30 mouse cellular contexts compared by ENCODE assay signal in genomic region chr14:121122852-121123251, GRCm38 (mm10).
DNase-seq lines count a peak whose midpoint lies in the region; ATAC-seq and TF ChIP-seq lines count a peak whose summit lies in the region.
"Had no signal": no experiment of that assay in that cellular context is flagged by ENCODE, and none has a peak within 500 bp of the region (broad histone marks: within the 10 kb centered on the region; RNA-seq: fewer than 3 reads in every experiment).

No protein-coding gene starts in this region.

- no peak for ATAC-seq in hindbrain, embryonic 16.5 days
- ATAC-seq in hindbrain, embryonic 12.5 days (ENCODE audit: low FRiP score) = no peak
- peak; percentile 52; the same call in 1 of the 2 replicates for ATAC-seq in lung, embryonic 14.5 days (ENCODE audit: insufficient read depth)
- 0 out of 2 replicates have a peak, but pooled peaks have one; percentile 47 for ATAC-seq in intestine, embryonic 14.5 days (replicated peaks; ENCODE audit: low FRiP score, low TSS enrichment, low read depth)
- ATAC-seq in limb, embryonic 15.5 days (ENCODE audit: insufficient number of reproducible peaks, low FRiP score, low TSS enrichment, low read depth) = peak; percentile 31; the same call in 1 of the 2 replicates
- ATAC-seq: forebrain, embryonic 16.5 days; inflammation-experienced regulatory T-cells, adult 6 months; liver, embryonic 12.5 days; liver, postnatal 0 days had no signal

- H3K9ac ChIP-seq in hindbrain, embryonic 16.5 days (ENCODE audit: low read depth, low read length) = no peak overlapping the region
- no peak overlapping the region for H3K9ac ChIP-seq in hindbrain, embryonic 12.5 days
- no peak overlapping the region for H3K9ac ChIP-seq in lung, embryonic 14.5 days
- no peak overlapping the region for H3K9ac ChIP-seq in intestine, embryonic 14.5 days (ENCODE audit: low read length)
- no peak overlapping the region for H3K9ac ChIP-seq in limb, embryonic 15.5 days
- H3K9ac ChIP-seq: embryonic facial prominence, embryonic 12.5 days; liver, embryonic 12.5 days; liver, postnatal 0 days; midbrain, embryonic 12.5 days; neural tube, embryonic 15.5 days had no signal

- no peak for TF ChIP-seq CTCF in lung, embryonic 14.5 days (IDR thresholded peaks at IDR 0.05; ENCODE audit: low read depth)

- H3K36me3 ChIP-seq in hindbrain, embryonic 16.5 days (ENCODE audit: control insufficient read depth, insufficient read depth, low read length) = no peaks in the 10 kb centered on the region
- H3K36me3 ChIP-seq in hindbrain, embryonic 12.5 days = 0 out of 2 replicates have a peak, but pooled peaks cover 4% of the 10 kb centered on the region
- 0 out of 2 replicates have a peak, but pooled peaks cover 4% of the 10 kb centered on the region for H3K36me3 ChIP-seq in lung, embryonic 14.5 days (ENCODE audit: insufficient read depth)
- H3K36me3 ChIP-seq in intestine, embryonic 14.5 days (ENCODE audit: control insufficient read depth, insufficient read depth, low read length) = no peaks in the 10 kb centered on the region
- no peaks in the 10 kb centered on the region for H3K36me3 ChIP-seq in limb, embryonic 15.5 days
- H3K36me3 ChIP-seq: embryonic facial prominence, embryonic 12.5 days; G1E; liver, embryonic 12.5 days; midbrain, embryonic 12.5 days had no signal

- no peaks in the 10 kb centered on the region for H3K9me3 ChIP-seq in hindbrain, embryonic 16.5 days (ENCODE audit: control insufficient read depth, low read length)
- no peaks in the 10 kb centered on the region for H3K9me3 ChIP-seq in hindbrain, embryonic 12.5 days (replicated peaks)
- no peaks in the 10 kb centered on the region for H3K9me3 ChIP-seq in lung, embryonic 14.5 days (ENCODE audit: low read depth, low read length)
- H3K9me3 ChIP-seq in intestine, embryonic 14.5 days (ENCODE audit: control insufficient read depth, low read length) = no peaks in the 10 kb centered on the region
- no peaks in the 10 kb centered on the region for H3K9me3 ChIP-seq in limb, embryonic 15.5 days
- H3K9me3 ChIP-seq: embryonic facial prominence, embryonic 12.5 days; liver, embryonic 12.5 days; midbrain, embryonic 12.5 days; neural tube, embryonic 15.5 days had no signal

- H3K4me2 ChIP-seq in hindbrain, embryonic 16.5 days (ENCODE audit: low read length) = no peak overlapping the region
- H3K4me2 ChIP-seq in hindbrain, embryonic 12.5 days (replicated peaks) = no peak overlapping the region
- H3K4me2 ChIP-seq in lung, embryonic 14.5 days = no peak overlapping the region
- no peak overlapping the region for H3K4me2 ChIP-seq in intestine, embryonic 14.5 days (ENCODE audit: low read length)
- no peak overlapping the region for H3K4me2 ChIP-seq in limb, embryonic 15.5 days
- H3K4me2 ChIP-seq: embryonic facial prominence, embryonic 12.5 days; liver, embryonic 12.5 days; midbrain, embryonic 12.5 days; neural tube, embryonic 15.5 days had no signal

- DNase-seq in lung, embryonic 14.5 days = no peak
- DNase-seq in lung, postnatal 25 days (ENCODE audit: low spot score) = no peak
- DNase-seq in intestine, embryonic 14.5 days (ENCODE audit: low spot score) = no peak
- DNase-seq in spleen, adult 12 weeks (ENCODE audit: low spot score) = no peak
- DNase-seq in gastrocnemius, postnatal 25 days = no peak
- DNase-seq: adrenal gland, postnatal 10 days; cerebellum, adult 11 months; cerebellum, adult 9-10 months; cerebellum, postnatal 36 days; gastrocnemius, adult 2 months; kidney, adult 9 months; kidney, postnatal 4 days; layer of hippocampus, postnatal 36 days; liver, postnatal 0 days; lung, postnatal 14 days; retina, postnatal 1 day; right cerebral cortex, postnatal 14 days; thymus, adult 2 months; thymus, postnatal 36 days had no signal

- 31% methylated on average over 2 of the region's 2 CpGs for WGBS in hindbrain, embryonic 16.5 days
- 45% methylated on average over 2 of the region's 2 CpGs for WGBS in hindbrain, embryonic 12.5 days
- 16% methylated on average over 2 of the region's 2 CpGs for WGBS in lung, embryonic 14.5 days
- 15% methylated on average over 2 of the region's 2 CpGs for WGBS in intestine, embryonic 14.5 days
- WGBS in limb, embryonic 15.5 days = 18% methylated on average over 2 of the region's 2 CpGs

- peak overlapping the region; percentile 3; the same call in 1 of the 2 replicates for H3K27ac ChIP-seq in hindbrain, embryonic 16.5 days (ENCODE audit: low read depth, low read length)
- no peak overlapping the region for H3K27ac ChIP-seq in hindbrain, embryonic 12.5 days
- H3K27ac ChIP-seq in lung, embryonic 14.5 days (ENCODE audit: low read depth) = 0 out of 2 replicates have a peak overlapping the region, but pooled peaks have one; percentile 8
- H3K27ac ChIP-seq in intestine, embryonic 14.5 days (ENCODE audit: low read depth) = no peak overlapping the region
- 0 out of 2 replicates have a peak overlapping the region, but pooled peaks have one; percentile 17 for H3K27ac ChIP-seq in limb, embryonic 15.5 days
- H3K27ac ChIP-seq: gastrocnemius, adult 2 months; liver, embryonic 12.5 days; midbrain, embryonic 12.5 days; neural tube, embryonic 15.5 days had no signal

- no peak overlapping the region for H3K4me3 ChIP-seq in hindbrain, embryonic 16.5 days (ENCODE audit: low read length)
- no peak overlapping the region for H3K4me3 ChIP-seq in hindbrain, embryonic 12.5 days
- H3K4me3 ChIP-seq in lung, embryonic 14.5 days (ENCODE audit: low read depth, low read length) = no peak overlapping the region
- H3K4me3 ChIP-seq in intestine, embryonic 14.5 days (ENCODE audit: low read depth, low read length) = no peak overlapping the region
- no peak overlapping the region for H3K4me3 ChIP-seq in limb, embryonic 15.5 days
- H3K4me3 ChIP-seq: embryonic facial prominence, embryonic 12.5 days; erythroblast, embryonic 14.5 days; gastrocnemius, adult 2 months; liver, embryonic 12.5 days; midbrain, embryonic 12.5 days; neural tube, embryonic 15.5 days had no signal

- H3K4me1 ChIP-seq in hindbrain, embryonic 16.5 days (ENCODE audit: control insufficient read depth, insufficient read depth, low read depth, low read length) = no peaks in the 10 kb centered on the region; the same call in 1 of the 2 replicates
- peaks cover 11% of the 10 kb centered on the region for H3K4me1 ChIP-seq in hindbrain, embryonic 12.5 days
- H3K4me1 ChIP-seq in lung, embryonic 14.5 days (ENCODE audit: insufficient read depth) = 0 out of 2 replicates have a peak, but pooled peaks cover 9% of the 10 kb centered on the region
- peaks cover 16% of the 10 kb centered on the region for H3K4me1 ChIP-seq in intestine, embryonic 14.5 days (replicated peaks; ENCODE audit: control insufficient read depth, insufficient read depth, low read length)
- peaks cover 50% of the 10 kb centered on the region for H3K4me1 ChIP-seq in limb, embryonic 15.5 days
- H3K4me1 ChIP-seq: neural tube, embryonic 15.5 days had no signal

- H3K27me3 ChIP-seq in hindbrain, embryonic 16.5 days (replicated peaks; ENCODE audit: control insufficient read depth, insufficient read depth, low read length) = no peaks in the 10 kb centered on the region
- no peaks in the 10 kb centered on the region for H3K27me3 ChIP-seq in hindbrain, embryonic 12.5 days
- H3K27me3 ChIP-seq in lung, embryonic 14.5 days (ENCODE audit: insufficient read depth, low read length) = no peaks in the 10 kb centered on the region
- no peaks in the 10 kb centered on the region for H3K27me3 ChIP-seq in intestine, embryonic 14.5 days (replicated peaks; ENCODE audit: control insufficient read depth, insufficient read depth, low read length)
- H3K27me3 ChIP-seq in limb, embryonic 15.5 days = no peaks in the 10 kb centered on the region
- H3K27me3 ChIP-seq: embryonic facial prominence, embryonic 12.5 days; liver, embryonic 12.5 days; midbrain, embryonic 12.5 days; neural tube, embryonic 15.5 days had no signal

Comparison
In these comparisons a context has a peak if more than half of its experiments do, and no peak if none do; other contexts are left out.
1. H3K27ac ChIP-seq: peak in hindbrain, embryonic 16.5 days (single experiment), lung, embryonic 14.5 days (single experiment) and limb, embryonic 15.5 days (single experiment); none in hindbrain, embryonic 12.5 days (single experiment) and intestine, embryonic 14.5 days (single experiment).
2. ATAC-seq: peak in lung, embryonic 14.5 days (single experiment), intestine, embryonic 14.5 days (single experiment) and limb, embryonic 15.5 days (single experiment); none in hindbrain, embryonic 16.5 days (single experiment) and hindbrain, embryonic 12.5 days (single experiment).